Mouse (Mus musculus) retina, embryonic 14.5 days (tissue): ENCODE measurements around the gene Vwa8.
A peak's percentile ranks its signal among the peaks of the same experiment; 100 is the strongest.

Experiments
- DNase-seq: peaks from one replicate; pipeline ENCODE4 v3.0.0-alpha.2; 2015; ENCODE audit warnings: low spot score

Vwa8 gene

DNA sequence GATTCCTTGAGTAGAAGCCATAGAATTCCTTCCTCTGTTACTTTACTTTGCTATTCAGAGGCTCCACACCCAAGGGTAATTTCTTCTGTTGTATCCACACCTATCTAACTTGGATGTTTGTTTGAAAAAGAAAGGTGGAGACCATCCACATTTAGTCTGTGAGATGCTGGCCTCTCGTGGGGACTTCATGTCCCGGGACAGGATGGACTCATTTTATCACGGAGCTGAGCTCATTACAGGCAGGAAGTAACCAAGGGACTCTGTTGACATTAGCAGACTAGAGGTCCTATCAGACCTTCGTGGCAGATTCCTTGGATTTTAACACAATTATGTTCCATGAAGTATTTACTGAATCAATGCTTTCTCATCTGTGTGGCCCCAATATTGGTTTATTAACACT is 379.1 kb downstream of the Vwa8 start:
- DNase-seq: no peak

DNA sequence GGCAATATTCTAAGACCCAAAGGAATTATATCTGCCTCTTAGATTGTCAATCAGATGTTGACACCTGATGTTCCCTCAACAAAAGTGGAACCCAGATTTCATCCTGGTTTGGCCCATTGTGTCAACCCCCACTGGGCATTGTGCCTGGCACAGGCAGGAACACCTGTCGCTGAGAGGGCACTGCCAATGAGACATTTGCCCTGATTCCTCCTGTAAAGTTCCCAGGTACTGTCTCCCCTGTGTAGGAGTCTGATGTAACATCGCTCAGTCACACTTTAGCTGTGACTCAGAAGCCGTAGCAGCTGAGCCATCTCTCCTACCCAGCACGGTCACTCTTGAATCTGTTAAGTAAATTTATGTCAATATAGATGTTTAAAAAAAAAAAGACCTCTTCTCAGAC is 382.8 kb downstream of the Vwa8 start:
- DNase-seq: no peak

DNA sequence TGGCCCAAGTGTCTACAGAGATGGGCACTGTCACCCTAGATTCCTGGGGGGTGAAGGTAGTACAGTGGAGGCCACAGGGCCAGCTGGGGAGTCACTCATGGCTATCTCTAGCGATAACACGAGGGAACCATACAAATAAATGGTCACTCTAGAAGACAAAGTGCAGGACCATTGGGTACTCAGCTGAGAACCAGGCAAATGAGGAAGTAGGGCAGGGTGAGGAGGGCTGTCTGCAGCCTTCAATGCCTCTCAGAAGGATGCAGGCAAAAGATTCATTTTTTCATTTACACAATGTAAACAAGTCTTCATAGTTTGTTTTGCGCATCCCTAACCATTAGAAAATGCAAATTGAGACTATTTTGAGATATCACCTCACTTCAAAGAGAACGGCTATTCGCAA is 384.8 kb downstream of the Vwa8 start:
- DNase-seq: no peak

DNA sequence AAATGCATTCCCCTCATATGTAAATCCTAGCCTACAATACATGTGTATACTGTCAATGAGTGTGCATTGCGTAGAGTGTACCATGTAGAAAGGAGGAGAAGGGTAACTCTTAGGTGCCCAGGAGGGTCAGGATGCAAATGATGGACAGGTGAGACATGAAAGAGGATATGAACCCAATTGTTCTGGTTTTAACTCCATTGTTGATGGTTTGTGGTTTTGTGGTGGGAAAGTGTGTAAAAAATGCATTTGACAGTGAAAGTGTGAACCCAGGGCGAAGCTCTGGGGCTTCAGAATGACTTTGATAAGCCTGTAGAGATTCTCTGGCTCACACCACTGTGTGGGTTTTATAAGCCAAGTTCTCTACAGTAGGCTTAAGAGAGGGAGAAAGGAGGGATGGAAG is 385.7 kb downstream of the Vwa8 start:
- DNase-seq: no peak

DNA sequence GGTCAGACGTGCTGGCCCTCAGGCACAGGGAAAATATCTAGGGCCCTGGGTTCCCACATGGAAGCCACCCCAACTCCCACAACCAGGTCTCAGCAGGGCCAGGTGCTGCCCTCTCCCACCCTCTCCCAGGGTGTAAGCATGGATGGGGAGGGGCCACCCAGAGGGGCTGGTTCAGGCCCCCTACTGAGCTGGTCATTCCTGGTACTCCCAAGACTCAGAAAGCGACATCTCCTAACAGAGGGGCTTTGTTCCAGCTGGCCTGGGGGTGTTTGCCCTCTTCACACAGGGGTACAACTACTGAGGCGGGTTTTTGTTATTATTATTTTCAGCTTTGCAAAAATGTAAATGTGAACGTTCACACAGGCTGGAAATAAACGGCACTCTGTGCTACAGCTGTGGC is 386.3 kb downstream of the Vwa8 start:
- no peak for DNase-seq

DNA sequence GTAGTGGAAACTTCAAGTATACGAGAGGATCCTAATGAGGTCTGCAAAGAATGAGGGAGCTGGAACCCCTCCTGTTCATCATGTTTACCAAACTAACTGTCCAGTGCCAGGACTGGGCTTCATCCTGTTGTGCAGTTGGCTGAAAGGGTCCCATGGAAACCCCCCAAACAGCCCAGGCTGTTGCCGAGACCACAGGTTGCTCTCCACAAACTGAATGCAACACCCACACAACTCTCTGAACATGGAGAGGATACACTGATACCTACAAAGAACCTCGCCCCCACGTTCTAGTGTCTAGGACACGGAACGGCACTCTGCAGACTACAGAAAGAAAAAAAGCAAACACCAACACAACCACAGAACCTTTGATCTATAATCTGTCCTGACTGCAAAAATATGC is 387.4 kb downstream of the Vwa8 start:
- no peak for DNase-seq

DNA sequence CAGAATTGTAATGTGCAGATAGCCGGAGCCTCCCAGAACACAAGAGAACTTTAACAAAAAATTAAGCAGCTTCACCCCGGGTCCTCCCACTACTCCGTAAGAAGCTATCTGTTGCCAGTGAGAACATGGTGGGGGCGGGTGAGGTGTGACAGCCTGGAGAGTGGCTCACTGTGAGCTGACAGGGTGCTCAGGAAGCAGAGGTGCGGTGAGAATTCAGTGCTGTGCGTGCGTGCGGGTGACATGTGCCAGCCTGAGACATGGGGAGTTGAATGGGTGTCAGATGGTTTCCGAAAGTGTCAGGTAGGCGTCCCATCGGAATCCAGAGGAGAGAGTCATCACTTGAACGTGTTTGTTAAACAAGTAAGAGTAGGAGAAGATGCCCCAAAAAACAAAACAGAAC is 390.6 kb downstream of the Vwa8 start:
- DNase-seq: no peak

DNA sequence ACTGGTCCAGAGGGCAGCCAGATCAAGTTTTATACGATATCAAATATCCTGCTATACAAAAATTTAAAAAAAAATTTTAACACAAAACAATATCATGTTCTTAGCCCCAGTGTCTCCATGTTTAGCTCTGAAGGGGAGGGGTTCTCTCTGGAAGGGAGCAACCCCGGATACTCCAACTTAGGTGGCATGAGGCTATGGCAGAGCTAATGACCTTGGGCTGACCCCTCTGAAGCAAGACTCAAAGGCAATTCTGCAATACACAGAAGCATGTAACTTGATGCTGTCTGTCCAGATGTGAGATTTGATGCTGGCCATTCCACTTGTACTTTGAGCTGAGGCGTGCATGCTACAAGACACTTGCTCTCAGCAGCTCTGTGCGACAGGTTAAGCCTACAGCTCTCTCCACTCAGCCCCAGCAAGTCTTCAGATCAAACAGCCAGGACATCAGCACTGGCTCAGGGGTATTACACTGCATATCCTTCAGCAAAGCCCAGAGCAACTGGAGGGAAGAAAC is 392.3 kb downstream of the Vwa8 start:
- no peak for DNase-seq

DNA sequence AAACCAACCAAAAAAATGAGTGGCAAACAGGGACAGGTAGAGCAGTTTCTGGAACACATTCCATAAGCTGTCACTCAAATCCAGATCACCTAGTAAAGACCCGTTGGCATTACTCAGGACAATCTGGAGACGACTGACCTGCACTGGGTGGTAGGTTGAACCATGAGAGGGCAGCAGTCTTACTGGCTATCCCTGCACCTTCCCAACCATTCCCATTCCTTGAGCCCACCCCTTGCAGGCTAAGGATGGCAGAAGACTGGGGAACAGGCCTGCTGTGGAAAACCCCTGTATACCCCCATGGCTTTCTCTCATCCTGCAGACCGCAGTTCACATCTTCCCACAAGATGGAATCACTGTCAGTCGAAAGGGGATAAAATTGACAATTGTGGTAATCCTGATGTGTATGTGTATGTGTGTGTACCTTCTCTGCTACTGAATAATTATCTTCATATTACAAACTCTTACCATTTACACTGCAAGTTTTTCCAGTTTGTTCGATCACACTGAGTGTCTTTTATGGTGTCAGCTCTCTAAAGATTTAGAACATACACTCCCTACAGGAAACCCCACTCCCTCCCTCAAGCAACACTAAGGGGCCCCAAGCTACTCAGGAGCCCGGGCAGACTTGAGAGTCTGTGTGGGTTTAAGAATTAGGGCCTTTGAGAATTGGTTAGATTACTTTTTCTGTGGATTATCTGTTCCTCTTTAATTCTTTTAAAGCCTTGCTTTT is 393.0 kb downstream of the Vwa8 start:
- DNase-seq: no peak

DNA sequence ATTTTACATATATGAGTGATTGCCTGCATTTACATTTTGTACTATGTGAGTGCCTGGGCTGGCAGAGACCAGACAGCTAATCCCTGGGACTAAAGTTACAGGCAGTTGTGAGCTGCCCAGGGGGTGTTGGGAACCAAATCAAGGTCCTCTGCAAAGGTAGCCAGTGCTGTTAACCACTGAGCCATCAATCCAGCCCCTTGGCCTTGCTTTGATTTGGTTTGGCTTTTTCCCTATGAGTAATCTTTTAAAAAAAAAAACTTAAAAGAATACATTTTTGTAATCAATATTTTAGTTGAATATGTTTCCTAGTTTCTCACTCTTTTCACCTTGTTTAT is 393.5 kb downstream of the Vwa8 start:
- no peak for DNase-seq

DNA sequence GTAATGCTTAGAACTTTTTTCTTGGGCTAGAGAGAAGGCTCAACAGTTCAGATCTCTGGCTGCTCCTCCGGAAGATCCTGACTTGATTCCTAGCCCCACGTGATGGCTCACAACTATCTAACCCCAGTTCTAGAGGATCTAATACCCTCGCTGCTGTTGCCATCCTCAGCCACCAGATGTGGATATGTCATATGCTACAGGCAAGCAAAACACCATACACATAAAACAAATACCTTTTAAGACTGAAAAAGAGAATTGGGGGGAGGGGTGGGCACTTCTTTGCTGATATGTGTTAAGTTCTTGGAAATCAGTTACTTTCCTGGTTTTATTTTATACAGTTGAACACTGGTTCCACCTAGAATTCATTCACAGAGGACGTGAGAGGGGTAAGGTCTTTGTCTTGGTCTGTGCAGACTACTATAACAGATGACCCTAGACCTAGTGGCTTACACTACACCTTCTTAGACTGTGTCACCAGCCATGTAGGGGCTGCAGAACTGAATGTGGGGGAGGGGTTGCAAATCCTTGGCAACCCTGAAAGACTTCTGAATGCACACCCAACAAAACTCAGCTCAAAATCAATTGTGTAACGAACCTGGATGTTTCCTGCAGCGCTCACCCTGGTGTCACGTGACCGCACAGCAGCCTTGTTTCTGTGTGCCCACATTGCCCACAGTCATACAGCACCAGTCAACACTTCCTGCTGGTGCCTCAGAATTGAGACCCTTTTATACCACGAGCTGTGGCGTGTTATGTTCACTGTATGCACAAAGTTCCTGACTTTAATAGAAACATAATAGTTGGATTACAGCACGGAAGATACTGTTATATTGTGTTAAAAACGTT is 394.4 kb downstream of the Vwa8 start:
- DNase-seq: peak; percentile 15

DNA sequence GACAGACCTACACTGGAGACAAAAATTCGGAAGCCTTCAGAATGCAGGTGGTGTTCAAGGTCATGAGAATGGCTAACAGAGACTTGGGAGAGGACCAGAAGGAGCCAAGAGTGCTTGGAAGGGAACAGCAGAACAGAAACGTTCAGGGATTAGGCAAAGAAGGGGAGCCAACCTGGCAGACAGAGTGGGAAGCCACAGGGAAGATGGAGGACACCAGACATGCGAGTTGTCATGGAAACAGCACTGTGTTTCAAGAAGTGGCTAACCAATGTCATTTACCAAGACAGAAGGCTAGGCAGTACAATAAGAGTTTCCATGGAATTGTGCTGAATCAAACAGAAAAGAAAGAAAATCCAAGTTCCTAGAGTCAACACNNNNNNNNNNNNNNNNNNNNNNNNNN is 395.7 kb downstream of the Vwa8 start:
- DNase-seq: no peak

DNA sequence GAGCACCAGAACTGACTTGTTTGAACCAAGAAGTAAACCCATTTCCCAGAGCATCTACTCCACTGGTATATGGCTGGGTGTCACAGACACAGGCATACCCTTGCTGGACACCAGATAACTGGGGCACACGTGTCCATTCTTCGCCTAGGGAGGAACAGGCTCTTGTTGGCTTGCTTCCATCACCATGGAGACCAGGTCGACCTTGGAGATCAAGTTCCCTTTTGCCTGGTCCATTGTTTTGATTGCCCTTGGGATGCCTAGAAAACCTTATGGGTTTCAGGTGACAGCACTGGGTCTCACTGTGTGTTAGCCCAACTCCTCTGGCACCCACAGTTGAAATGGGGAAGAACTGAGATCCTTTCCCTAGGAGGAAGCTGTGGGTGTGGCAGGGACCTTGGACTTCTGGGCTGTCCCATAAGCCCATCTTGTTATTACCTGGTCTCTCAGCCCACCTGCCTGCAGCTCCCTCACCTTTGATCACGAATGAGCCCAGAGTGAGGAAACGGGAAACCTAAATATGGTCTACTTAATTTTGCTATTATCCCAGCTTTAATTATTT is 403.0 kb downstream of the Vwa8 start:
- no peak for DNase-seq
